Mouse (Mus musculus) right cerebral cortex, postnatal 36 days (tissue): ENCODE data around the gene Copa.

ENCODE experiments used
- DNase-seq, 2 experiments: peaks; one replicate each; pipeline ENCODE4 v3.0.0; 2022; ENCODE audit warnings: low spot score in 2 of 2, mixed read lengths in 1 of 2

Gene Copa

GRCm38 (mm10) chr1:172082101-172082898 lies at the start of gene Copa, which contains the start of gene Ncstn:
TSS of gene Copa (plus strand) at chr1:172082529.
TSS of gene Ncstn (minus strand) at chr1:172082795.
- DNase-seq = peak; percentile 91 to 92

DNA sequence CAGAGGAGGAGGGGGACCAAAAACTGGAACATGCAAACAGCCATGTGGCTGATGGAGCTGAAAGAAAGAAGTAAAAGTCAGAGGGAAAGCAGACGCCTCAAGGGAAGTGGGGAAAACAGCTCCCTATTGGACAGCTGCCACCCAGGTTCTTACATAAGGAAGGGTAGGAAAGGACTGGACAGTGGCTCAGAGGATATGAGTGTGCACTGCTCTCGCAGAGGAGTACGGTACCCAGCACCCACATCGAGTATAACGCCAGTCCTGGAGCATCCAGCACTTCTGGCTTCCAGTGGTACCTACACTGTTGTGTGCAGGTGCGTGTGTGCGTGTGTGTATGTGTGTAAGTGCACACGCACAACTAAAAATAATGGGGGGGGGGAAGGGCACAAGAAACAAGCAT lies 35.9 kb upstream of the Copa start:
- DNase-seq = no peak

- no peak for DNase-seq
Measured at GRCm38 (mm10) chr1:172046938-172047337, 35.4 kb upstream of the Copa start.

- DNase-seq = no peak
Measured at GRCm38 (mm10) chr1:172048241-172048734, 34.0 kb upstream of the Copa start.

- no peak for DNase-seq
Measured at GRCm38 (mm10) chr1:172049131-172049782, 33.1 kb upstream of the Copa start.

- no peak for DNase-seq
Measured at GRCm38 (mm10) chr1:172052766-172053279, 29.5 kb upstream of the Copa start.

DNA sequence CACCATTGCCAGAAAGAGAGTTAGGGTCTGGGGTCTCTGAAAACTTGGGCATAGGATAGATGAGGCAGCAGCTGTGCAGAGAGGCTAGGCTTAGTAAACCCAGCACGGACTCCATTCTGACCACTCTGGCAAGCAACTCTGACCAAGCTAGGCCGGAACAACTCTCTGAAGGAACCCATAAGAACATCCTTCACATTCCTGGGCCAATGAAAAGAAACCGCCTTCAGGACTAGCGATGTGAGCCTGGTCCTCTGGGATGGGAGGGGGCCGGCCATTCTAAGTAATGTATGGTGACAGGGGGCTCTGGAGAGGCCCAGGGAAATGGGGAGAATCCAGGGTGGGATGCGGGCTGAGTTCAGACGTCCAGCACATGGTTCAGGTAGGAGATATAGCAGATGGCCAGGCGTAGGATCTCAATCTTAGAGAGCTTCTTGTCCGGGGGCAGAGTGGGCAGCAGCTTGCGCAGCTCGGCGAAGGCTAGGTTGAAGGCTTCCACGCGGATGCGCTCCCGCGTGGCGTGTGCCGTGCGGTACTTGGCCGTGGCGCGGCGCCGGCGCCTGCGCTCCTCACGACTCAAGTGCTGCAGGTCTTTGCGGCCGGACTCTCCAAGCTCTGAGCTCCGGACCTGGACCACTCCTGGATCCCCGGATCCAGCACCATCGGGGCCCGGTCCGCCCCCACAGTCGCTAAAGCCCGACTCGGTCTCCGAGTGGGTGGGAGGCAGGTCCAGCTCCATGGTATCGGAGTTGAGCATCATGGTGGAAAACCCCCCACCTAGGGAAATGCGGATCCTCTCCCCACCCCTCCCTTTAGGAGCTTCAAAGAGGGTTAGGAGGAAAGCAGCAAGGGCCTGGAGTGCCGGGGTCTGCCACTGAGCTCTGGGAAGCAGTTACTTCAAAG lies 28.5 kb upstream of the Copa start:
- DNase-seq = no peak

DNA sequence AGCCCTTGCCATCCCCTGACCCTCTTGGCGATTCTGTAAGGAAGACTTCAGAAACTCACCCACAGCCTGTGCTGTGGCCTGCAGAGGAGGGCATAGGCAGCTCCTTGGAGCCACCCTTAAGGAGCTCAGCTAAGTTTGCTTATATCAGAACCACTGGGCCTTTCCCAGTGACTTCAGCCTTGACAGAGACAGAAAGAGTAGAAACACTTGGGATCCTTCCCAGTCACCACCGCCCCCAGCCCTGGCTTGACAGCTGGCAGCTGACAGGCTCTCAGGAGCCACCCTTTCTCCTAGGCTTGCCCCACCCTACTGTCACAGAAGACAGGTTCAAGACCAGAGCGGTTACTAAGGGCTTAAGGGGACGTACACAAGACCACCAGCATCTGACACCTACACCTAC lies 26.1 kb upstream of the Copa start:
- DNase-seq = peak; percentile 34 to 44

DNA sequence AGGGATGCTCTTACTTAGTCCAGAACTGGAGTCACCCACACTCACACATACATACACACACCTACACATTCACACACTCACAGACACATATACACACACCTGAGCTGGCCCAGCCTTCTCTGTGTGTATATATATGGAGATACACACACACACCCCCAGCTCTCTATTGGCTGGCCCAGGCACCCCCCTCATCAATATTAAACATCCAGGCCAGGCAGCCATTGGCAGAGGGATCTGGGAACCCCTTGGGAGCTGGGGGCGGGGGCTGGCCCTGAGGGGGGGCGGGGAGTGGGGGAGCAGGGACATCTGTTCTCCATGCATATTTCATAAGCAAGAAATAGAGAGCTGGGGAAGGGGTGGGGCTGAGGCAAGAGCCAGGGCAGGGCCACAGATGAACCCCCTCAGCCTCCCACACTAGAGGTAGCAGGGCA lies 24.8 kb upstream of the Copa start, which contains the start of gene Nhlh1:
Gene Nhlh1, minus strand, starts transcription at position 83 of the 431 bp plus-strand sequence.
- no peak for DNase-seq

DNA sequence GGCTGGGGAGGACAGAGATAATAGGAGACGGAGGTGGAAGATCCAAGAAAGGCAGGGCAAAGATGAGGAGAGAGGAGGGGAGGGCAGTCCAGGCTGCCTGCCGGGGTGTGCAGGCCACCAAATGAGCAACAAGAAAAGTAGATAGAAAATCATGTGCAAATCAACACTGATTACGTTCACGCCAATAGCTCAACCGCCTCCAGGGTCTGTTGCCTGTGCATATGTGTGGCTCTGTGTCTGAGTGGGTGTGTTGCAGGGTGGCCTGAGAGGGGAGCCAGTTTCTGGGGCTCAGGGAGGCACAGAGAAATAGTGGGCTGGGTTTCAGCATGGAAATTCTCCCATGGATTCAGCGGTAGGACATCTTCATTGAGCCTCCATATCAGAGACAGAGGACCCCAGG lies 24.0 kb upstream of the Copa start:
- DNase-seq = no peak

- no peak for DNase-seq
Measured at GRCm38 (mm10) chr1:172058874-172059273, 23.5 kb upstream of the Copa start.

DNA sequence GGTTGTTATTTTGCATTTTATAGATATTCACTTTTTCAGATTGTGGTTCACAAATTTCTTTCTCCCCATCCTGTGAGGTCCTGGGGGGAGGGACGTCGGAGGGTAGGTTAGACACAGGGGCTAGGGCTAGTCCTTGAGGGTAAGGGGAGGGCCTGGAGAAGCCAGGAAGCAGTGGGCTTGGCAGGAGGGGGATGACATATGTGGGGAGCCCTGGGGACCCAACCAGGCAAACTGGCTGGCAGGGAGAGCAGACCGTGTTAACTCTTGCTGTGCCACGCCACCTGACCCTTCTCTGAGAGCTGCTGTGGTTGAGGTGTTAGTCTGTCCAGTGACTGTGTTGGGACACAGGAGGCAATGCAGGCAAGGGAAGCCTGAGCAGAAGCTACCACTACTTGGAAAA lies 21.7 kb upstream of the Copa start:
- DNase-seq = no peak

DNA sequence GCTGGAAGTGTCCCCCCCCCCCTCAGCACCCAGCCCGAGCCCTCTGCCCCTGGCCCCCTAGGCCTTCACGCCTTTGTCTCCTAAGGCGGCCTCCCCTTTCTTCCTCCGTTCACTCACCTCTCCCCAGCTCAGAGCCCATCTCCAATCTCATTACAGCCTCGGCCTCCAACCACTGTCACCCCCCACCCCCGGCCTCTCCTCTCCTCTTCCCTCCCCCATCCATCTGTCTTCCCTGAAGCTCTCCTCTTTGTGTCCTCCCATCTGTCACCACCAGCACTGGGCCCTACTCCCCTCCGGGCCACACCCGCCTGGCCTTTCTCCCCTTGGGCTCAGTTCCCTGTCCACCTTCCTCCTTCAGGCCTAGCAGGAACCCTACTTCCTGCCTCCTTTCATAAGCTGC lies 21.1 kb upstream of the Copa start:
- DNase-seq = no peak

DNA sequence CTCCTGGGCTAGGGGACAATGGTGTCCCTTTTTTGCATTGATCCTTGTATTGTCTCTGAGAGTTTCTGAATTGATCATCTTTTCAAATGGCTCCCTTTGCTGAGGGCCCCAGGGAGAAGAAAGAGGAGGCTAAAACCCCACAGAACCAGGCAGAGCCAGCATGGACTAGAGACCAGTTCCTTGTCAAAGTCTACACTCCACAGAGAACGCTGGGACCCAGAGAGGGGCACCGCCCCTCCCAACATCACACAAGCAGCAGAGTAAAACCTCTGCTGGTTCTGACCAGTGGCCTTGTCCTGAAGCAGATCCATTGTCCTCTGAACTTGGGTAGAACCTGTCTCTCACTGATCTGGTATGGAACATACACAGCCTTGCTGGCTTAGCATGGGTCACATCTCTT lies 20.2 kb upstream of the Copa start:
- DNase-seq = no peak

GRCm38 (mm10) chr1:172063291-172064023 lies 18.9 kb upstream of the Copa start:
- DNase-seq = no peak

DNA sequence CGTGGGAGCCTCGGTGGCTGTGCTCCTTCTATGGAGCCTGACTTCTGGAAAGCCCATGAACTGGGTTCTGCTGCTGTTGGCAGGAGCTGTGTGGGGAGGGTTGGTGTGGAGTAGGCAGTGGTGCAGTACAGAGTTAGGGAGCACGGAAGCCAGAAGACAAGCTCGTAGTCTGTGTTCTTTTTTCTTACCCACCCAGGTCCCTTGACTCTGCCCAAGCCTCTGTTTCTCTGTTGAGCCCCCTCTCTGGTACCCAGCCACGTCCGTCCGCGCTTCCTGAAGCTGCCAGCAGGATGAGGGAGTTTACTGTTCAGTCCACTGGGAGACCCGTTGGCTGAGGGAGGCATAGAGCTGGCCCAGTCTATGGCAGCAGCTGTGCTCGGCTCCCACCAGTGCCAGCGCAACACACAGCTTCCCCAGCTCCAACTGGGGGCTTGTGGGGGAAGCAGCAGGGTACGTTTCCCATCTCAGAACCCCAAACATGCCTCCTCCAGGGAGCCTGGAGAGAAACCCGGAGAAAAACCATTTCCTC lies 17.7 kb upstream of the Copa start:
- DNase-seq = peak in 1 of 2 experiments; percentile 28

DNA sequence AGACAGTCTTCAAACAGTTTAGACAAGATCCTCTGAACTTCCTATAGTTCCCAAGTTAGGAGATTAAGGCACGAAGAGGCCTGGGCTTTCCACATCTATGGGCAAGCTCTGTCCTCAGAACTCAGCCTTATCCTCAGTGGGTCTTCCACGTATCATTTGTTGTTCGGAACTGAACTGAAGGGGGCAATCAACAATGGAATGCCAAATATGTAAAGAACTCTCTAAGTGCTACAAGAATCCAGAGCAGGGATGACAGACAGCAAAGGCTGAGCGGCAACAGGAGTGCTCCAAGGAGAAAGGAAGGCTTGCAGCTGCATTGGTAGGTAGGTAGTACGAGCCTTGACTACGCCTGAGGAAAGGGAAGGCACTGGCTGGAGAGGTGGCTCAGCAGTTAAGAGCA lies 12.1 kb upstream of the Copa start:
- DNase-seq = no peak

DNA sequence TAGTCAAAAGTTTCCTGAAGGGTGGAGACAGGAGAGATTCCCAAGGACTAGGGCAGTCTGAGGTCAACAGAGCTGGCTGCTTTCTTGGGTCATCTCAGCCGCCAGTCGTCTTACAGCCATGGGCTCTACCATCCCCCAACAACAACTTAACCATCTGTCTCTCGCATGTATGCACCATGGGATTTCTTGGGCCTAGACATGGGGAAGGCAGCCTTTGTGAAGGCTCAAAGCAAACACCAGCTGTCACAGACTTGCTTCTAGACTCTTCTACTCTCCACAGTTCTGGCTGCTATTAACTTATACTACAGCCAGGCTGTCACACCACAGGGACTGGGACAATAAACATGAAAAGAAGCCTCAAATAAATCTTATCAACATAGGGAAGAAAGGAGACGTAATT lies 10.8 kb upstream of the Copa start:
- no peak for DNase-seq

DNA sequence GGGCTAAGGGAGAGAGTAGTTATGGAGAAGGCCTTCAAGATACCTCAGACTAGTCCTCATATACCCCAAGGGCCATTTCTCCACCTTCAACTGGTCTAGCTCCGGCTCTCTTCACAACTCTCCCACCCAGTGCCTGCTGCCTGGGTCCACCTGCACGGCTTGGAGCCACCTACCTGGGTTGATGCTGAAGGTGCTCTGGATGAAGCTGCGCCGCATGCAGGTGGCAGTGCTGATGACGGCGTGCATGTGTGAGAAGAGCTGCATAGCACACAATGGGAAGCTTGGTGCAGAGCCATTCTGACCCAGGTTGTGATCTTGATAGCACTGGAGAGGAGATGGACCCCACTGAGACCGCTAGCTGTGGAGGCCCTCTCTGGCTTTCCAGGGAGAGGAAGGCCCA lies 9.7 kb upstream of the Copa start:
- DNase-seq = no peak

DNA sequence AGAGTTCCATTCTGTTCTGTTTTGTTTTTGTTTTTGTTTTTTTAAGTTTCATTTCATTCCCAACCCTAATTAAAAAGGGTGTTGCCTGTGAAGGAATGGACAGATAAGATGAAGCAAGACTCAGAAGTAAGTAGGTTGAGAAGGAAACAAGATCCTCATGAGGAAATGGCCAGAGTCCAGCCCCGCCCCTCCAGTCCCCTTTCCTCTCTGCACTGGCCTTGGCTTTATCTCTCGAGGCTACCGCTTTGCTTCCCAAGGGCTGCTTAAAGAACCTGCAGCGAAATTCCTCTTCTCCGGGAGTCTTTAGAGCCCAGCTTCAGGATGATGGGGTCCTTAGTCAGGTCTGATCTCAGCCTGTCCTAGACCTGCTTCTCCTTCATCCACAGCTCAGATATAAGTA lies 4.3 kb upstream of the Copa start:
- DNase-seq = no peak
